Mouse (Mus musculus): ENCODE measurements around the gene Ndrg3. TPM values are rescaled to one million over a fixed set of nuclear protein-coding genes. Genes with fewer than 3 reads are reported as not detected.
"Not testable (repeated sequence)": the region's sequence is repeated elsewhere in the genome, so short reads cannot be mapped to it uniquely, and the experiment has no call there.

Gene Ndrg3
- polyA plus RNA-seq, 1 experiment from 2014 or later, result 125 TPM

DNA sequence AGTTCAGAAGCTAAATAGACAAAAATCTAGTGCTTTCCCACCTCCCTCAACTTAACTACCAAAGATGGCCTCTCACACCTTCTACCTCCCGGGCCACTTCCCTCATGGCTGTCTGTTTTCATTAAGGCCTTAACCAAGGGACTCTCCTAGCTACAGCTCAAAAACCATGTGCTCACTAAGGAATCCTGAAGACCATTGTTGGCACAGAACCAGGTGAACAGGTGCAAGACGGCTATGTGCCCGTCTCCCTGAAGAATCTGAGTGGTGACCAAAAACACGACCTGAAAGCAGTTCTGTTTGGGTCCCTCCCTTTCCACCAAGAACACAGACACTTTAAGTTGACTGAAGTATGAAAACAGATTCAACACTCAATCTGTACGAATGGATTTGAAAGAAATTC, 6.4 kb upstream of the Ndrg3 start:
- DNase-seq (ENCODE audit: low spot score), result no peak

DNA sequence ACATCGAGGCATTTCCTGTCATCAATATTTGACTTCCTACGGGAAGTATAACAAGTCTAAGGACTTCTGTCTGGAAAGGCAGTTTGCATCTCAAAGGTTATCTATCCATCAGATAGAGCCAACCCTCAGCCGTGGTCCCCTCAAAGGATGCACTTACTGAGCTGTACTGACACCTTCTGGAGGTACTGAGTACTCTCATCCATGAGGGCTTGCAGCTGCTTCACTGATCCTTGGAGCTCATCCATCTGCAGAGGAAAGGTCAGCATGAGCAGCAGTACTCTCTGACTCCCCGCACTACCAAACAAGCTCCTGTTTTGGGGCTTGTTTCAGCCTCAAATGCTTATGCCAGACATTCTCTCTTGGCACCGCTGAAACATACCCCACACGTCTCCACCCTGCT, 4.7 kb upstream of the Ndrg3 start:
- peak; percentile 73 for DNase-seq (ENCODE audit: low spot score)

DNA sequence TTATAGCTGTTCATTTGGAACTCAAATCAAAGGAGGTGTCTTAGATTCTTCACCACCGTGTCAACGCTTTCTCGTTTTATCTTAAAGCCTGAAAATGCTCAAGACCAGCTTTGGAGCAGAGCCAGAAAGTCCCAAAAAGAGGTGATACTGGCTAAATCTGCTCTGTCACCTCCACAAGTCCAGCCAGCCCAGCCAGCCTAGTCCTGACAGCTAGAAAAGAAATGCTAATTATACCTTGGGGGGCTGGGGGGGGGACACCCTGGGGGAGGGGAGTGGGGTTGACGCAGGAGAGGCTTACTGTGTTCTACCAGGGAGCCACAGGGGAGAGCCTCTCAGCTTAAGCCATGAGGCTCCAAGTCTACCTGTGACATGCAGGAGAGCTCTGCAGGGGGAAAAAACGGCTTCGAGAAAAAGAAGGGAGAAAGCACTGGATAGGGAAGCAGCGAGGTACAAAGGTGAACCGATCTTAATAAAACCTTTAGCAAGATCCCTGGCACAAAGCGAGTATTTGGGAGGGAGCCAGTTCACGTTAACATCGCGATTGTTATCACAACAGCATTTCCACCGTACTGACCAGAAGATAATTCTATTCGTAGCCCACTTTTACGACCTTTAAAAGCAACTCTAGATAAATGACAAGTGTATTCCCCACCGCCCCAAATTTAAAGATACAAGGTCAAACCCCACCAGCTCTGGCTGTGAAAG, 977 bp downstream of the Ndrg3 start:
- DNase-seq (ENCODE audit: low spot score), result no peak

- DNase-seq (ENCODE audit: low spot score), result no peak
These were observed 4.5 kb downstream of the Ndrg3 start for GRCm38 (mm10) chr2:156987316-156987715.

DNA sequence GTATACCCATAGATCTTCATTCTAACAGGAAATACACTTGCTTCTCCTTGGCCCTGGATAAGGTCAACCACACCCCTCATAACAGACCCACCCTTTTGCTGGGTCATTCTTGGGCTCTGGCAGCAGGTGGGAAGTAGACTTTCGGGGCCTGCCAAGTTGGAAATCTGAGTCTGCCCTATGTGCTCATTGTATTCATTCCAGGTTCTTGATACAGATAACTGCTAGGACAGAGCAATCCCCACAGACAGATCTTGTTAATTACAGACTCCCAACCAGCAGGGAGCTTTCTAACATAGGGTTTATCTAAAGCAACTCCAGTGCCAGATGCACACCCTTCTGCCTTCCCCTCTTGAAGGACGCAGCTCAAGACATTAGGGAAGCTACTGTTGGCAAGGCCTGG, 9.0 kb downstream of the Ndrg3 start:
- no peak for DNase-seq (ENCODE audit: low spot score)

- DNase-seq (ENCODE audit: low spot score), result no peak
These were observed 10.6 kb downstream of the Ndrg3 start for GRCm38 (mm10) chr2:156981291-156981690.

DNA sequence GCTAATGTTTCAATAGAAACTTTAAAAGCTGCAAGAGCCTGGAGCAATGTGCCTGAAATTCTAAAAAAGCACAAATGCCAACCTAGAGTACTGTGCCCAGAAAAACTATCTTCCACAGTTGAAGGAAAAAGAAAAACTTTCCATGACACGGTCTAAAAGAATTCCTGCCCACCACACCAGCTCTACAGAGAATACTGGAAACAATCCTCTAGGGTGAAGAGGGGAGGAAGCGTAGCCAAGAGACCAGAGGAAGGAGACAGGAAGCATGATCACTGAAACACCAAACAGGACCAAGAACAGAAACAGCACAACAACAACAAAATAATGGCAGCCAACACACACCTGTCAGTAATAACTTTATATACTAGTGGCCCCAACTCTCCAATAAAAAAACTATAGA, 11.8 kb downstream of the Ndrg3 start:
- DNase-seq (ENCODE audit: low spot score), result no peak

DNA sequence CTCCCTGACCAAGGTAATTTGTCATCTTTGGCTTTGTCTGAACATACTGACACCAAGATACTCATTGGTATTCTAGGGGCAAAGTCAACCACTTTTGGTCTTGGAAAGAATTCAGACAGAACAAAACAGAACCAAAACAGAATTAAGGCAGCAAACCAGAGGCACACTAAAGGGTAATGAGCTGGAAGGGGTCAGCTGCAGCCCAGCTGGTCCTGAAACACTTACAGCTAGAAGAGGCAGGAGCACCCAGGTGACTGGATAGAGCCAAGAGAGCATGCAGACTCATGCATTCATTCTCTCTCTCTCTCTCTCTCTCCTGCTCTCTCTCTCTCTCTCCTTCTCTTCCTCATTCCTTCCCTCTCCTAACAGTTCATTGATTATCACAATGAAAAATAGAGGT, 15.1 kb downstream of the Ndrg3 start:
- DNase-seq (ENCODE audit: low spot score), result no peak

DNA sequence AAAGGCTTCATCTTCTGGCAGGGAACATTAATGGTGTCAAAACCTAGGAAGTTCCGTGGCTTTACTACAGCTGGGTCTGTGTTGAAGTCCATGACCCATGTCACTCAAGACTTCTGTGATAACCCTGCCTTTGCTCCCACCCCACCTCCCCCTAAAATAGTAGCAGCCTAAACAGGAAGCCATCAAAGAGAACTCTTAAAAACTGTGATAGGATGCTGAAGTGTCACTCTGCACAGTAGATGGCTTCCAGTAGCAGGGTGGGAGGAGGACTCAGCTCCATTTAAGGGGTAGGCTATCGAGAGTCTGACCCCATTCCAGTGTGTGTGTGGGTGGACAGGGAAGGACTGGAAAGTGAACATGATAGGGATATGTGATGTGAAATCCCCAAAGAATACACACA, 16.9 kb downstream of the Ndrg3 start:
- peak; percentile 70 for DNase-seq (ENCODE audit: low spot score)

GRCm38 (mm10) chr2:156973316-156974100, 18.3 kb downstream of the Ndrg3 start:
- DNase-seq (ENCODE audit: low spot score), result no peak

DNA sequence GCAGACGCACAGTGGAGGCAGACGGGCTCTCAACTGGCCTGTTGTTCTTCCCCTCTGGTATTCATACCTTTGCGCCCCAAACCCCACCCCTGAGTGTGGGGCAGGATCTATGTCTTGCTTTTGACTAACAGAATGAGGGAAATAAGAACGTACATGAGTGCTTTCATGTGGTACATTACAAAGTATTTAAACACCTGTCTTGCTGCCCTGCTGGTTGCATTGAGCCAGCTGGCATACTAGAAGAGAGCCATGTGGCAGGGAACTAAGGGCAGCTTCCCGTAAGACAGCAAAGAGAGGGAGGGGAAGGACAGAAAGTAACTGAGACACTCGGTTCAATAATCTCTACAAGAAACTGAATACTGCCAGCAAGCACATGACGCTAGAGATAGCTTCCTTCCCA, 21.6 kb downstream of the Ndrg3 start:
- peak; percentile 52 for DNase-seq (ENCODE audit: low spot score)

DNA sequence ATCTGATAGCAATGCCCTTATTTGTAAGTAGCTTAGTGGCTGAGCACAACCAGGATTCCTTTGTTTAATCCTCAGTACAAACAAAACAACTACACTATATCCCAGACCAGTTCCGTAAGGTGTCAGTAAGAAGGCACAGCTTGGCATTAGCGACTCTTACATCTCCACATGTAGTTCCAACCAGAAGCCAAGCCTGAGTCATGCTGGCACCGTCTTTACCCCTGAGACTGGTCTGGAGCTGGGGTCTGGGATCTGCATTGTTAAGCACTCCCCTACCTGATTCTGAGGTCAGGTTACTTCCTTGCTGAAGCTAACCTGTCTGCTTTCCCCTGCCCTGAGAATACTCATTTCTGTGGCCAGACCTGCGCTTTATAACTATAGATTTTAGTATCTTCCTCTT, 23.4 kb downstream of the Ndrg3 start:
- no peak for DNase-seq (ENCODE audit: low spot score)

DNA sequence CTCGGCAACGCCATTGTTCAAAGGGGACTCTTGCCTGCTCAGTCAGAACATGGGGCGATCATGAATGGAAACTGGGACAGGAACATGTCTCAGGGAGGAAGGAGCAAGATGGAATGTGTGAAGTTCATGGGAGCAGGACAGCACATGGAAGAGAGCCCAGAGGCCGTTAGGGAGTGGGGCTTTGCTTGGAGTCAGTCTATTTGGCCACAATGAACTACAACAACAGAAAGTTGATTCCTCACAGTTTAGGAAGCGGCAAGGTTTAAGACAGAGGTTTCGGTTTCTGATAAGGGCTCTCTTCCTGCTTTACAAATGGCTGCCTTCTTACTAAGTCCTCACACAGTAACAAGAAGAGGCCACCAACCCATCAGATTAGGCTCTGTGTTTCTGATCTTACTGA, 24.5 kb downstream of the Ndrg3 start:
- DNase-seq (ENCODE audit: low spot score), result no peak

DNA sequence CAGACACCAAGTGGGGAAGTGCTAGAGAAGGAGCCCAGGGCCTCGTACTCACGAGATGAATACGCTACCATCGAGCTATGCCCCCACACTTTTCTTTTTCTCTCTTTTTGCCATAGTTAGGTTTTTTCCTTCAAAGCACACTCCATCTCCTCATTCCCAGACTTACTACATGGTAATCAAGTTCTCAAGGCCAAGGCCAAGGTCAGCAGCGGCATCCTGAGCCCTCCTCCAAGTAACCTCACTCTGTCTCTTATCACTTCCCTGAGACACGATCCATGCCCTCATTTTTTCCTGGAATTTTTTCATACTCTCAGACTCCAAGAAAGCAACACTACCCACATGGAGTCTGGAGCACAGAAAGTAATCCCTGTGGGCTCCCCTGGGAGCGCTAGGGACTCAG, 28.0 kb downstream of the Ndrg3 start:
- DNase-seq (ENCODE audit: low spot score), result no peak

- DNase-seq (ENCODE audit: low spot score), result no peak
These were observed 33.2 kb downstream of the Ndrg3 start for GRCm38 (mm10) chr2:156958496-156959252.

DNA sequence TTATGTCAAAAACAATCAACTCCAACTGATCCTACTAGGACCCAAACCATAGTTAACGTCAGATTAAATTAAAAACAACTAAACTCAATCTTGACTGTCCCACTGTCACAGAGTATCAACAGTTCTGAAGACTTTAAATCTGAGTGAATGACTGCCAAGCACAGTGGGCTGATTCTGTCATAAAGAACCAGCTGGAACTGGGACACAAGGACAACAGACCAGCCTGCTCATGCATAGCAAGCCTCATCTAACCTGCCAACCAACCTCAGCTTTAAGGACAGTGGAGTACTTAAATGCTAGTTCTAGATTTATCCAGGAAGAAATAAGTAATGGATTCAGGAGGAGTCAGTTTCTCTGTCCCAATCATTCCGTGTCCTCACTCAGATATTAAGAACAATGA, 34.8 kb downstream of the Ndrg3 start:
- no peak for DNase-seq (ENCODE audit: low spot score)

DNA sequence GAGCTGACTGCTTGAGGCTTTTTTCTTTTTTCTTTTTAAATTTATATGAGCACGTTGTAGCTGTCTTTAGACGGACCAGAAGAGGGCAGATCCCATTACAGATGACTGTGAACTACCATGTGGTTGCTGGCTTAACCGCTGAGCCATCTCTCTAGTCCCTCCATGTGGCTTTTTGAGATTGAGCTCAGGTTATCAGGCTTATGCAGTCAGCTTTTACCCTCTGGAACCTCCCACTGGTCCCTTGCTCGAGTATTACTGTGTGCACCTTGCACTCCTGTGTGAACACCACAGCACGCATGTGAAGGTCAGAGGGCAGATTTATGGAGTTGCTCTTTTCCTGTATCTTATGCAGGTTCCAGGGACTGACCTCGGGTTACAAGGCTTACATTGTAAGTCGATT, 35.5 kb downstream of the Ndrg3 start:
- no peak for DNase-seq (ENCODE audit: low spot score)

DNA sequence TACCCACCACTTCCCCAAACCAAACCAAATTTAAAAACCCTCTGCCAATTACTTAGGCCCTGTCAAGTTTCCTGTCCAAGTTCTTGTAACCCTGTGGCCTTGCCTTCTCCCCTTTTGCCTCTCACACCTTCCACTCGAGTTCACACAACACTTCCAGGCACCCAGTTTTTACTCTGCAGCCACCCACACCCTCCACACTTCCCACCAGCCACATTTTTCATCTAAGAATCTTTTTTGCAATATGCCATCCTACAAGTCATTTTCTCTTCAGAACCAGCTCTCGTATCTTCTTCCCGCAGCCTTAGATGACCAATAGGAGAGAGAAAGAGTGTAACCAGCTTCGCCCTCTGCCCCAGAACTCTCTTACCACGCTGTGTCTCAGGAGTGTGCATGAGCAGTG, 37.4 kb downstream of the Ndrg3 start:
- DNase-seq (ENCODE audit: low spot score), result no peak

- DNase-seq (ENCODE audit: low spot score), result no peak
These were observed 40.4 kb downstream of the Ndrg3 start for GRCm38 (mm10) chr2:156951301-156952094.

GRCm38 (mm10) chr2:156950816-156951215, 41.0 kb downstream of the Ndrg3 start:
- DNase-seq (ENCODE audit: low spot score), result no peak

DNA sequence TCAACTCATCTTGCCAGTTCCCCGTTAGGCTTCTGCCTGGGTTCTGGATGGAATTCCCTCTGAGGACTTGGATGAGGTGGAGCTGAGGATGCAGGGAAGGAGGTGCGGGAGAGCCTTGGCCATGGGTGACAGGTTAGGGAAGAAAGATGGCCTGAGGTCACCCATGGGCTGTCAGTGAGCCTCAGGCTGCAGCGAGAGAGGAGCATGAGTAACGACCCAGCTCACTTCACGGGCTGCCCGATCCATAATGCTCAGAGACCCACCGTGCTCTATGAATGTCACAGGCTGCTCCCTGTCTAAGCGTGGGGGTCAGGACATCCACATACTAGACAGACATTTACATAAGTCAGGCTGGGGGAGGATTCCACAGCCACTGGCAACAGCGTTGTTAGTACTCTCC, 50.3 kb downstream of the Ndrg3 start:
- not testable (repeated sequence) for DNase-seq (ENCODE audit: low spot score)

Data from thymus, postnatal 0 days (tissue).